12 mouse cellular contexts compared by ENCODE assay signal in genomic region chr10:93742598-93742997, GRCm38 (mm10).
DNase-seq lines count a peak whose midpoint lies in the region; ATAC-seq lines count a peak whose summit lies in the region.
"Had no signal": no experiment of that assay in that cellular context is flagged by ENCODE, and none has a peak within 500 bp of the region (broad histone marks: within the 10 kb centered on the region; RNA-seq: fewer than 3 reads in every experiment).

No protein-coding gene starts in this region.

- H3K9ac ChIP-seq in kidney, embryonic 16.5 days (replicated peaks; ENCODE audit: low read length) = no peak overlapping the region
- H3K9ac ChIP-seq: hindbrain, embryonic 12.5 days; stomach, embryonic 15.5 days had no signal

- no peak overlapping the region for H3K4me3 ChIP-seq in kidney, embryonic 16.5 days (ENCODE audit: low read length)
- H3K4me3 ChIP-seq: hindbrain, embryonic 12.5 days; layer of hippocampus, adult 2 months; stomach, embryonic 15.5 days had no signal

- H3K4me1 ChIP-seq in kidney, embryonic 16.5 days (ENCODE audit: insufficient read depth, low read length) = no peaks in the 10 kb centered on the region
- H3K4me1 ChIP-seq: hindbrain, embryonic 12.5 days; stomach, embryonic 15.5 days had no signal

- intact Hi-C loops in left cerebral cortex, postnatal 14 days (cut with DNase I) = no loop called here

- 79% methylated on average over 6 of the region's 6 CpGs for WGBS in kidney, embryonic 16.5 days

- DNase-seq in kidney, postnatal 14 days = peak; percentile 38
- peak; percentile 82 for DNase-seq in cerebellum, adult 11-12 months
- DNase-seq in kidney, postnatal 25 days = peak; percentile 45 to 52
- DNase-seq in left cerebral cortex, postnatal 14 days (ENCODE audit: low spot score in 2 of 2) = no peak
- DNase-seq in gastrocnemius, postnatal 4 days (ENCODE audit: low spot score in 2 of 2) = no peak
- DNase-seq: right cerebral cortex, postnatal 14 days had no signal

- no peaks in the 10 kb centered on the region for H3K36me3 ChIP-seq in kidney, embryonic 16.5 days (ENCODE audit: insufficient read depth, low read length)
- H3K36me3 ChIP-seq: stomach, embryonic 15.5 days had no signal

- H3K9me3 ChIP-seq in kidney, embryonic 16.5 days (ENCODE audit: low read length) = no peaks in the 10 kb centered on the region
- H3K9me3 ChIP-seq: hindbrain, embryonic 12.5 days; stomach, embryonic 15.5 days had no signal

- no peak overlapping the region for H3K27ac ChIP-seq in kidney, embryonic 16.5 days (ENCODE audit: low read length)
- H3K27ac ChIP-seq: hindbrain, embryonic 12.5 days; layer of hippocampus, adult 2 months; stomach, embryonic 15.5 days had no signal

- H3K27me3 ChIP-seq in kidney, embryonic 16.5 days (ENCODE audit: insufficient read depth, low read length) = no peaks in the 10 kb centered on the region
- H3K27me3 ChIP-seq: hindbrain, embryonic 12.5 days; stomach, embryonic 15.5 days had no signal

- no peak overlapping the region for H3K4me2 ChIP-seq in kidney, embryonic 16.5 days (replicated peaks; ENCODE audit: low read depth, low read length)
- H3K4me2 ChIP-seq: hindbrain, embryonic 12.5 days; stomach, embryonic 15.5 days had no signal

- ATAC-seq in kidney, embryonic 16.5 days (ENCODE audit: low FRiP score, low TSS enrichment) = no peak
- ATAC-seq in CD4-positive, CD25-positive, alpha-beta regulatory T cell, adult 4 months = peak; percentile 54
- ATAC-seq: midbrain, embryonic 16.5 days had no signal

Comparison
In these comparisons a context has a peak if more than half of its experiments do, and no peak if none do; other contexts are left out.
1. DNase-seq: peak in kidney, postnatal 14 days (single experiment), cerebellum, adult 11-12 months (single experiment) and kidney, postnatal 25 days (2 of 2); none in left cerebral cortex, postnatal 14 days (0 of 2) and gastrocnemius, postnatal 4 days (0 of 2).